7 mouse cellular contexts compared by ENCODE assay signal in the genomic region with DNA sequence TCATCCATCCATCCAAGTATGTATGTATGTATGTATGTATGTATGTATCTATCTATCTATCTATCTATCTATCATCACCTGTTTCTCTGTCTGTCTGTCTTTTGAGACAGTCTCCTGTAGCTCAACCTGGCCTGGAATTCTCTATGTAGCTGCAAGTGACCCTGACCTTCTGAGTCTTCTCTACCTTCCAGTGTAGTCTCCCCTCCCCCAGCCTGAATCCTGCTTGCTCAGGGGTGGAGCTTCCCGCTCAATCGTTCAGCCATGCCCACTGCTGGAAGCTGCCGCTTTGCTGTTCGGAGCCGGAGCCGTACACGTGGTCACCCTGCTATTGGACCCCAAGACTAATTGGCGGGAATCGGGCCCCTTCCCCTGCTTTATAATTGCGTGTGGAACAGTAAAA. TPM values are rescaled to one million over a fixed set of nuclear protein-coding genes. Genes with fewer than 3 reads are reported as not detected.
A peak's percentile ranks its signal among the peaks of the same experiment; 100 is the strongest.
DNase-seq lines count a peak whose midpoint lies in the region; ATAC-seq and TF ChIP-seq lines count a peak whose summit lies in the region.
"Not testable (repeated sequence)": the region's sequence is repeated elsewhere in the genome, so short reads cannot be mapped to it uniquely, and the experiment has no call there.

No protein-coding gene starts in this region.

- not testable (repeated sequence) for H3K9ac ChIP-seq in limb, embryonic 15.5 days; liver, postnatal 0 days (replicated peaks)

- TF ChIP-seq CTCF in E14TG2a.4 (conservative IDR thresholded peaks at IDR 0.05; ENCODE audit: low read length); liver, postnatal 0 days (IDR thresholded peaks at IDR 0.05; ENCODE audit: low read depth): not testable (repeated sequence)

- H3K4me3 ChIP-seq in E14TG2a.4 (replicated peaks; ENCODE audit: low read length): peak overlapping the region; percentile 69
- not testable (repeated sequence) for H3K4me3 ChIP-seq in limb, embryonic 15.5 days; liver, postnatal 0 days (ENCODE audit: low read depth, low read length)

- H3K27me3 ChIP-seq in E14TG2a.4 (ENCODE audit: insufficient read depth, low read length); limb, embryonic 15.5 days; liver, postnatal 0 days (ENCODE audit: insufficient read depth, low read length): not testable (repeated sequence)

- 0 out of 2 replicates have a peak overlapping the region, but pooled peaks have one; percentile 88 for H3K27ac ChIP-seq in limb, embryonic 15.5 days
- peak overlapping the region; percentile 82 for H3K27ac ChIP-seq in liver, postnatal 0 days (ENCODE audit: low read depth)

- H3K9me3 ChIP-seq in E14TG2a.4 (ENCODE audit: low read length); limb, embryonic 15.5 days; liver, postnatal 0 days (ENCODE audit: low read length): not testable (repeated sequence)

- peaks cover 97% of the 10 kb centered on the region for H3K4me1 ChIP-seq in E14TG2a.4 (replicated peaks; ENCODE audit: low read depth, low read length)
- H3K4me1 ChIP-seq in limb, embryonic 15.5 days: peaks cover 26% of the 10 kb centered on the region
- peaks cover 43% of the 10 kb centered on the region for H3K4me1 ChIP-seq in liver, postnatal 0 days (ENCODE audit: insufficient read depth)

- H3K36me3 ChIP-seq in E14TG2a.4 (ENCODE audit: insufficient read depth, low read length): peaks cover 25% of the 10 kb centered on the region
- not testable (repeated sequence) for H3K36me3 ChIP-seq in limb, embryonic 15.5 days; liver, postnatal 0 days (replicated peaks; ENCODE audit: insufficient read depth, low read length)

- ATAC-seq in limb, embryonic 15.5 days (ENCODE audit: insufficient number of reproducible peaks, low FRiP score, low TSS enrichment, low read depth): not testable (repeated sequence)
- ATAC-seq in liver, postnatal 0 days: 0 out of 2 replicates have a peak, but pooled peaks have one; percentile 16

- not testable (repeated sequence) for H3K4me2 ChIP-seq in limb, embryonic 15.5 days; liver, postnatal 0 days (ENCODE audit: low read depth, low read length)

- not testable (repeated sequence) for TF ChIP-seq EP300 in liver, postnatal 0 days (IDR thresholded peaks at IDR 0.05; ENCODE audit: low read depth)

- 58% methylated on average over 10 of the region's 10 CpGs for whole genome bisulfite sequencing in limb, embryonic 15.5 days
- WGBS in liver, postnatal 0 days (ENCODE audit: insufficient replicate concordance): 63% methylated on average over 10 of the region's 10 CpGs

- DNase-seq in ES-CJ7 (ENCODE audit: low read depth, low spot score) (peak; percentile 94), R1 (ENCODE audit: low read depth, low spot score) (peak; percentile 92)
- DNase-seq in adrenal gland, postnatal 14 days: peak; percentile 44
- peak; percentile 89 for DNase-seq in heart, adult 11 months
- not testable (repeated sequence) for DNase-seq in liver, postnatal 0 days

RNA-seq across cellular contexts. Expression of a gene that starts 57.6 kb away (rescaled TPM):
- 16.3 and 16.9 TPM in 2 replicates for total RNA-seq in adrenal gland, postnatal 14 days (2021)
- polyA plus RNA-seq in limb, embryonic 15.5 days (2015; fragmentation: Nextera tagmentation; extraction: Ambion mirVana): 15.8 and 17.3 TPM in 2 replicates
- 7.2 TPM in 2 replicates for polyA plus RNA-seq in liver, postnatal 0 days (2015; fragmentation: Nextera tagmentation; extraction: Ambion mirVana)
